Mouse (Mus musculus) monocyte, adult 5-6 weeks (primary cell): Measurements from ENCODE around the gene Nudt21. TPM values are rescaled to one million over a fixed set of nuclear protein-coding genes. Genes with fewer than 3 reads are reported as not detected.

Experiments used
- ATAC-seq: fragments of 153-309, 156-312 bp; replicated peaks from 2 replicates; pipeline ENCODE4 v1.8.0; 2017; ENCODE audit warnings: mild to moderate bottlenecking; ENCODE audit not compliant: low TSS enrichment, insufficient number of reproducible peaks, severe bottlenecking, poor library complexity, low FRiP score
- total RNA-seq: library from RNA; stranded (forward); fragments of 200-1000, 200-491, 200-594 nt; gene quantifications from 3 replicates; pipeline ENCODE4 v1.2.3, GENCODE M21; 2017

The Nudt21 gene
- total RNA-seq, 1 experiment from 2014 or later = 26.2 TPM

DNA sequence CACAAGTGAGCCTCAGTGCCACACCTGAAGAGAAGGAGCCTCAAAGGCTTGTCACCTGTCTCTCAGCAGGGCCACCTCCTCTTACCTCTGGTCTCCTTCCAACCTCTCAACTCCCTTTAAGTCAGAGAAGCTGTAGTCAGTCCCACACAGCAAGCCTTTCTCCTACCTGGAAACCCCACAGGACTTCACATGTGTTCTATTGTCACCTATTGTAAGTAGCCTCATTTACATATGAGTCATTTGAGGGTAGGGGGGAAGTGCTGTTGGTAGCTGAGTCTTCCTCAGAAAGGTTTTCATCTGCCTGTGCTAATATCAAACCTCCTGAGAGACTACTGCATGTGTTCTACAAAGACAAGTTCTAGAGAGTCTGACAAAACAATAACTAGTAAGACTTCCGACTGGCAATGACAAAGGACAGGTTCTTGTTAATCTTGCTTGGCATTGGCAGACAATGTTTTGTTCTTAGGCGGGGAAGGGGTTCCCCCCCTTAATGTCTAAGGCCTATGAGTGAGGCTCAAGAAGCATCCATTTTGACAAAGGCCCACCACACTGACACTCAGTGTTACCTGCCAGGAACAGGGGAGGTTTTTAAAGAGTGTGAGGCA lies 26.6 kb downstream of the Nudt21 start:
- ATAC-seq = no peak

GRCm38 (mm10) chr8:94009243-94009845 lies 27.5 kb downstream of the Nudt21 start:
- no peak for ATAC-seq

GRCm38 (mm10) chr8:94004139-94004538 lies 32.7 kb downstream of the Nudt21 start:
- no peak for ATAC-seq

DNA sequence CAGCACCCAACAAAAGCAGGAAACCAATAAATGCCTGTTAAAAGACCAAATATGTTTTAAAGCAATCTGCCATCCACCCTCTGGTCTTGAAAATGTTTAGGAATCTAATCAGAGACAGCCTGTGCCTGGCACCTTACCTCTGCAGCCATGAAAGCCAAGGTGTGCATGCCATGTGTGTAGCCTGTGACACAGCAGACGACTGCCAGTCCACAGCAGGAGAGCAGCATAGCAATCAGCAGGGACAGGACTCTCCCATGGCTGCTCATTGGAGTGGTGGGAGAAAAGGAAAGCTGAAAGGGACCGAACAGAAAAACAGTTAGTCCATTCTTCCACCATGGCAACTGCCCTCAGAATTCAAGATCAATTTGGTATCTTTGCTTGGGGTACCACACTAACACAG lies 37.9 kb downstream of the Nudt21 start:
- ATAC-seq = no peak

DNA sequence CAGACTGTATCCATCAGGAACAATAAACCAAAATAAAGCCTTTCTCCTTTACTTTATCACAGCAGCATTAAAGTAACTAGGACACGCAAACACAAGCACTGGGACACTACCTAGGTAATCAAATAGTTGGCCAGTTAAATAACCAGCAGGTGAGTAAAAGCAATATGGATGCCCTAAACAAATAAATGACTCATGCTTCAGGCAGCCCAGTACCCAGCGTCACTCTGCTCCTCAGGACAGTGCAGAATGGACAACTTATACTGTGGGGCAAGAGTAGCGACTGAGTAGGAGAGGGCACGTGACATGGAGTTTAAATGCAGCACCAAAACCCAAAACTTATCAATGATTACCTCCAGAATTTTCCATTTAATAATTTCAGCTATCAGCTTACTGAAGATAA lies 47.1 kb downstream of the Nudt21 start:
- no peak for ATAC-seq

DNA sequence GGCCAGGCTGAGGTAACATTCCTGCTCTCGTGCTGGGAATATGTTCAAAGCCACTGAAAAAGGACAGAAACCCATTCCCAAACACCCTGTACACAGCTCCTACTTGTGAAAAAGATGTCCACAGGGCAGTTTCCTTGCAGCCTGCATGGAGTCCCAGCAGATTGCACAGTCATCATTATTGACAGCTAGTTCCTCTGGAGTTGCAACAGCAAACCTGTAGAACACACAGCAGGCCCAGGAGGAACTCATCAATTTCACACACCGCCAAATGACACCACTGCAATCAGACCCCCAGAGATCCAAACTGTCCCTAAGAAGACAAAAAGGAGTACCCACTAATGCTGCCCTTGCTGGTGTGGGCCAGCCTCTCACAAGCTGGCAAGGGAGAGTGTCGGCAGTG lies 52.1 kb downstream of the Nudt21 start:
- ATAC-seq = no peak

DNA sequence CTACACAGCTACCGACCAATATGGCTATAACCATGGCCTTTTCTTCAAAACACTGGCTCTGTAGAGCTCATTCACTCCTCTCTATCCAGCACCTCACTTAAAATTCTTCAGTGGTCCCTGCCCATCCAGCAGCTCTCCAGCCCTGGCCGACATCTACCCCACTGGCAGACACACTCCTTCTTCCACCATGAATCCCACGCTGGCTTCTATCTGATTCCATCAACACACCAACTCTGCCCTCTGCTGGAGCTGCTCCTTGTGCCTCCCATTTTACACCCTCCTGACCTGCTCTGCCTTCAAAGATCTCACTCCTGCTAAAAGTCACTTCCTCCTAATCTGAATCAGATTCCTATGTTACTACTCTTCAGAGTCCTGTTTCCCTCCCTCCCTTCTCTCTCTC lies 53.0 kb downstream of the Nudt21 start:
- ATAC-seq = no peak

- no peak for ATAC-seq
These were observed 55.1 kb downstream of the Nudt21 start for GRCm38 (mm10) chr8:93981679-93982215.

DNA sequence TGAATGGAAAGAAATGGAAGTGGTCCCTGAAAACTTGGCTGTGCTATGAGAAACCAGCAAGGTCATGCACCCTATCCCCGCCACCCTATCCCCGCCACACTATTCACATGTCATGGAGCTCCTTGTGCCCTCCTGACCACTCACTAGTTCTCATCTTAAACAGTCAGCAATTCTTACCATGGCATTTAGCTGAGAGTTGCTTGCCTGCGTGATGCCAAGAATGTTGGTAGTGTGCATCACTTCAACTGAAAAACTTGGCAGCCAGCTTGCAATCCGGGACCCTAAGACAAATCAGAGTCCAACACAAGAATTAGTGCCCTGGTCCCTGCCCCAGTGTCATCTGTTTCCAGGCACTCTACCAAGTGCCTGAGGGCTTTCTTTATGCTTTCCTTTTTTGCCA lies 56.7 kb downstream of the Nudt21 start:
- no peak for ATAC-seq

- no peak for ATAC-seq
These were observed 60.2 kb downstream of the Nudt21 start for GRCm38 (mm10) chr8:93976446-93977211.

DNA sequence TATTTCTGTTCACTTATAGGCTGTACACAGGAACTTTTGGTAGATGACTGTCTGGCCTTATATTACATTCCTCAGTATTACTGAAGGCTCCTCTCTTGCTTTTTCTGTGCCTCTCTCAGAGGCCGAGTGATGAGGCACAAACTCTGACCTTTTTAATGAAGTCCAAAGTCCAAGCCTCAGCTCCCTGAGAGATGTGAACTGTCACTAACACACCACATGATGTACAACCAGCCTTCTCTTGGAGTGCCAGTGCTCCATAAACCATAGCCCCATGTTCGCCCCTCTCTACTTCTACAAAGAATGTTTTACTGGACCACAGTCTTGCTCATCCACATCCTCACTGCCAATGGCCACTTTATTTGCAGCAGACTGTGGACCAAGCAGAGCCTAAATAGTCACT lies 61.5 kb downstream of the Nudt21 start:
- ATAC-seq = no peak

DNA sequence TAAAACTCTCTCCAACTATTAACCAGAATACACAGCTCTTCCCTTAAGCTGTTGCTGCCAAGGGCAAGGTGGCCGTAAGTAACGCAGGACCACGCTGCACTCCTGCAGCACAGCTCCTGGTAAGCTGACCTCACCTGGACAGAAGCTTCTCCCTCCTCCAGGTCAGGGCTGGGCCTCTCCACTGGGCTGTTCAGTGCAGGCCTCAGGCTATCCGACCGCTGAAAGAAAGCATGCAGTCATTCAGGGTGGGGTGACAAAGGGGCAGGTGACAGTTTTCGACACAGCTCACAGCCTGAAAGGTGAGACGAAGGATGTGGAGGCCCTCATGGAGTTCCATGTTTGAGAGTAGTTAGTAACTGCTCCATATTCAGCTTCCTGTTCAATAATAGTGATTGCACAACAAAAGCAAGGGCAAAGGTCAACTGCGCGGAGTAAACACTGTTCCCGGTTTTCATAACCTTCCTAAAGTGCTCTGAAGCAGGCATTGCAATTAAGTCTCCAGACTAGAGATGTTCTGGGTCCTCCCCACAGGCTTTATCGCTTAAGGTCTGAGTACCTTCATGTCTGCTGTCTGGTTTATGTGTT lies 62.1 kb downstream of the Nudt21 start:
- ATAC-seq = no peak

GRCm38 (mm10) chr8:93973831-93974375 lies 62.9 kb downstream of the Nudt21 start:
- ATAC-seq = no peak

- no peak for ATAC-seq
These were observed 63.7 kb downstream of the Nudt21 start for GRCm38 (mm10) chr8:93972971-93973734.

DNA sequence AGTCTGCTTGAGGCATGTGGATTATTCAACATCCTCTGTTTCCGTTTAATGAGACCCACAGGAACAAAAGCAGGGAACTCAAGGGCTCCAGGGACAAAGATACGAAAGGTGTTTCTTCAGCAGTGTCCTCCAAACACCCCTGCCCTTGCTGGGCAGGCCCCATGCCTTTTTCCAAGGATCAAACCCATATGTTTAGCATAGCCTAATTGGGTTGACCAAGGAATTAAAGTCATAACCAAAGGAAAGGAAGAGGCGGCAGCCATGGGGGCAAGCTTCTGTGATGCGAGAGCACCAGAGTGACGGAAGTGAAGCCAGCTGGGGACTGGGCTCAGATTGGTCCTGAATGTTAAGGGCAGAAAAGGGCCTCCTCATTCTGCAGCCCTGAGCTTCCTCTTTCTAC lies 64.6 kb downstream of the Nudt21 start:
- ATAC-seq = no peak

DNA sequence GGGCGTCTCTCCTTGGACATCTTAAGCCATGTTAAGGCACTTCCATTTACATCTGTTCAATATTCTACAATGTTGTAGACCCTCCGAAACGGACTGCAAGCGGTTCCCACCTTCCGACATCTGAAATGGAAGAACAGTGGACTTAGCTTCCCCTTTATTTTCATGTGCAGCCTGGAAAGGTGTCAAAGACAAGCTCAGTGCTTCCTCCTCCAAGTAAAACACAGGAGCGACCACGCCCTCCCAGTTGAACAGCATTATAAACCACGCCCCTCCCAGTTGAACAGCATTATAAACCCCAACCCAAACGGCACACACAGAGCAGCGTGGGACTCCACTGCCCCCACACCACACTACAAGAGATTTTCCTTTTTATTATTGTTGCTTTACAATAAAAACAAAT lies 65.4 kb downstream of the Nudt21 start:
- ATAC-seq = no peak

DNA sequence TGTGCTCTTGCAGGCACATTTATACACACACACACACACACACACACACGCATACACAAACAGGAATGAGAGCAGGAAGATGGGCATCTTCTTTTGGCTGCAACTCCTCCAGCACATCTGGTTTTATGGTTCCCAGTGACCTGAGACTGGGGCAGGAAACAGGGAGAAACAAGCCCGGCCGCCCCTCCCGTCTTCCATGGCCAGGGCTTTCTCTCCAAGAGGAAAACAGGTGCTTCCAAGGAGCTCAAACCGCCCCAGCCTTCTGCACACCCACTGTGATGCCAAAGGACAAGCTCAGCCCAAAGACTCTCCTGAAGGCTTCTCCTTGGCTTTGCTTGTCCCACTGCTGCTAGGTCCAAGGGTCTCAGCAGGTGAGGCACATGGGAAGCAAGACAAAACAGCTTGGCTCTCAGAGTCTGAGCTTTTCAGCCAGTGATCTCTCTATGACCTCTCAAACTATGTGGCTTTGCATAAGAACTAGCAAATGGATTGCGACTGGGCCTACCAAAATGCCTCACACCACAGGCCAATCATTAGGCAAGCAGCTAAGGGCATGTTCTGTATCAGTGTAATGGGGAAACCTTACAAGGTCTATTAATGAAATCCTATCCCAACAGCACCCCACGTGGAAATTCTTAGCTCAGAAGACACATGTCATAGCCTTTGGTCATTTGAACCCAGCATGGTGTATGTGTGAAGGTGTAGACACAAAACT lies 67.0 kb downstream of the Nudt21 start:
- ATAC-seq = no peak

- ATAC-seq = no peak
These were observed 68.5 kb downstream of the Nudt21 start for GRCm38 (mm10) chr8:93968293-93968692.
